Mouse (Mus musculus) liver, adult 2 months (tissue): Measurements from ENCODE around the gene Tmem72. TPM values are rescaled to one million over a fixed set of nuclear protein-coding genes. Genes with fewer than 3 reads are reported as not detected.

ENCODE experiments used
- DNase-seq: peaks from one replicate; pipeline ENCODE4 v3.0.0-alpha.2; 2011; ENCODE audit warnings: low read depth, low spot score; ENCODE audit errors: extremely low read depth
- H3K27ac ChIP-seq: fragments of 200-500 bp; replicated peaks from 2 replicates; pipeline ENCODE4 v1.5.1; 2012; ENCODE audit warnings: low read depth, mild to moderate bottlenecking, control low read depth, inconsistent platforms, low read length; ENCODE audit not compliant: insufficient read depth
- H3K27me3 ChIP-seq: fragments of 200-500 bp; 2 replicates; pipeline ENCODE4 v1.6.1; 2012; ENCODE audit warnings: mild to moderate bottlenecking, moderate library complexity, low read length, inconsistent platforms; ENCODE audit not compliant: control insufficient read depth, insufficient read depth
- H3K36me3 ChIP-seq: fragments of 200-500 bp; 2 replicates; pipeline ENCODE4 v1.6.1; 2012; ENCODE audit warnings: low read length, inconsistent platforms; ENCODE audit not compliant: control insufficient read depth, insufficient read depth
- H3K4me1 ChIP-seq: fragments of 200-500 bp; 2 replicates; pipeline ENCODE4 v1.6.1; 2011; ENCODE audit warnings: low read length; ENCODE audit not compliant: control insufficient read depth, insufficient read depth
- H3K4me3 ChIP-seq: fragments of 200-500 bp; 2 replicates; pipeline ENCODE4 v1.5.1; 2011; ENCODE audit warnings: low read depth, mild to moderate bottlenecking, control low read depth, low read length, moderate library complexity; ENCODE audit not compliant: insufficient read depth
- H3K79me2 ChIP-seq: fragments of 200-500 bp; 2 replicates; pipeline ENCODE4 v1.6.1; 2012; ENCODE audit warnings: inconsistent platforms, mild to moderate bottlenecking, low read length, moderate library complexity; ENCODE audit not compliant: control insufficient read depth, insufficient read depth
- H3K9ac ChIP-seq: fragments of 200-500 bp; 2 replicates; pipeline ENCODE4 v1.6.1; 2012; ENCODE audit warnings: low read depth, mild to moderate bottlenecking, control low read depth, inconsistent platforms, low read length
- CTCF ChIP-seq: fragments of 200-500 bp; IDR thresholded peaks from 2 replicates; pipeline ENCODE4 v1.5.1; 2011; ENCODE audit warnings: low read depth, low read length, control low read depth
- POLR2A ChIP-seq: fragments of 200-500 bp; IDR thresholded peaks from 2 replicates; pipeline ENCODE4 v1.6.1; 2011; ENCODE audit warnings: low read length, control low read depth; ENCODE audit not compliant: insufficient read depth; ENCODE audit errors: extremely low read depth
- WGBS: fragments of 180-500 bp; shearing (Covaris S2); methylation state at CpG from one replicate; pipeline ENCODE4 v1.1.7; 2018; 5-methylcytosine and 5-hydroxymethylcytosine counted together
- polyA plus RNA-seq: library from polyadenylated mRNA; depleted of rRNA; stranded (reverse); fragments of >200 nt; gene quantifications from 2 replicates; pipeline ENCODE4 v1.2.3, GENCODE M21; 2012
- total RNA-seq: library from RNA; depleted of rRNA; stranded (reverse); fragments of >200 nt; gene quantifications from 2 replicates; pipeline ENCODE4 v1.2.3, GENCODE M21; 2014

The Tmem72 gene
- total and polyA plus RNA-seq, 2 experiments: under 0.01 to 0.09 TPM

DNA sequence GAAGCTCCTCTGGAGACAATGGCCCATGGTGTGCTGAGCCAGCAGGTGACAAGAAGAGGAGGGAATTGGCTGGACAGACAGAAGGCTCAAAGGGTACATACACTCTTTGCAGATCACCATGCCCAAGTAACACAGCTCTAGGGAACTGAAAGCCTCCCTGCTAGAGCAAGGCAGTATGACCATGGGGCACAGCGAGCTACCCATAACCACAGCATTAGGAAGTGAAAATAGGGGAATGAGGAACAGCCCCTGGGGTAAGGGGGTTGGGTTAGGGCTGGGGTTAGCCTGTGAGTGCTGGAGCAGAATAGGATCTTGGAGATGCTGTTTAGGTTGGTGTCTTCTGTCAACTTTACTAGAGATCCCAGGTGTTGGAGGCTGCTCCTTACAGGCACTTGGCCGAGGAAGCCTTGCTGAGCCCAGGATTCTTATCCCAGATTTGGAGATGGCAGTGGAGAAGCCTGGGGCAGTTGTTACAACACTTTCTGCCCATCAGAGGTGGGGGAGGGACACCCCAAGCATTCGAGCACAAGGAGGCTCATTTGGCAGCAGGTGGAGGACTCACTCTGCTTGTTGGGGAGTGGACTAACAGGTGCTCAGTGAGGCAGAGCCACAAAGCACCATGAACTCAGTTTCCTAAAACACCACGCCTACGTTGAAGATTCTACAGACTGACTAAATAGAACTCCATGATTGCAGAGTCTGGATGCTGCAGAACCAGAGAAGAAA is 37.0 kb downstream of the Tmem72 start:
- 78% methylated on average over 5 of the region's 5 CpGs for WGBS
- Histone ChIP-seq H3K9ac (no peak overlapping the region), H3K4me1 (no peaks in the 10 kb centered on the region), H3K27me3 (no peaks in the 10 kb centered on the region), H3K79me2 (no peaks in the 10 kb centered on the region), H3K4me3 (no peak overlapping the region), H3K27ac (peak overlapping the region; percentile 19; the same call in 1 of the 2 replicates), H3K36me3 (no peaks in the 10 kb centered on the region)
- no peak for TF ChIP-seq CTCF
- TF ChIP-seq POLR2A: no peak
- DNase-seq: peak; percentile 39

DNA sequence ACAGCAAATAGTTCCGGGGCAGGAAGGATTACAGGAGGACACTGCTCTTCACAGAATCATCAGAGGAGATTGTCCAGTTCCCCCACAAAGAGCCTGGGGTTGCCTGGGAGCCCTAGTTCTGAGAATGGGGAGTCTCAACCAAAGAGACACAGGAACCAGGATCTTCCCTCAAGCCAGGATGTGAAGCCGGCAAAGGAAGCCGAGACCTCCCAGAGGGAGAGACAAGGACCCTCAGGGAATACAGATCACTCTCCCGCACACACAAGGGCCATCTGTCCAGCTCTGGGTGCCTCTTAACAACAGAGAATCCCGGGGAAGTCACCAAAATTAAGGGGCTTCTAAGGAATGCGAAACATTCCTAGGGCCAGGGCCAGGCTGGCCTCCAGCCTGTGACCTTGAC is 39.4 kb downstream of the Tmem72 start:
- no peaks in the 10 kb centered on the region for H3K79me2 ChIP-seq
- no peaks in the 10 kb centered on the region for H3K36me3 ChIP-seq
- H3K4me1 ChIP-seq: 0 out of 2 replicates have a peak, but pooled peaks cover 4% of the 10 kb centered on the region
- TF ChIP-seq POLR2A: no peak
- H3K27ac ChIP-seq: no peak overlapping the region
- H3K9ac ChIP-seq: no peak overlapping the region
- no peak overlapping the region for H3K4me3 ChIP-seq
- 80% methylated on average over 6 of the region's 6 CpGs for WGBS
- no peaks in the 10 kb centered on the region for H3K27me3 ChIP-seq
- no peak for DNase-seq

DNA sequence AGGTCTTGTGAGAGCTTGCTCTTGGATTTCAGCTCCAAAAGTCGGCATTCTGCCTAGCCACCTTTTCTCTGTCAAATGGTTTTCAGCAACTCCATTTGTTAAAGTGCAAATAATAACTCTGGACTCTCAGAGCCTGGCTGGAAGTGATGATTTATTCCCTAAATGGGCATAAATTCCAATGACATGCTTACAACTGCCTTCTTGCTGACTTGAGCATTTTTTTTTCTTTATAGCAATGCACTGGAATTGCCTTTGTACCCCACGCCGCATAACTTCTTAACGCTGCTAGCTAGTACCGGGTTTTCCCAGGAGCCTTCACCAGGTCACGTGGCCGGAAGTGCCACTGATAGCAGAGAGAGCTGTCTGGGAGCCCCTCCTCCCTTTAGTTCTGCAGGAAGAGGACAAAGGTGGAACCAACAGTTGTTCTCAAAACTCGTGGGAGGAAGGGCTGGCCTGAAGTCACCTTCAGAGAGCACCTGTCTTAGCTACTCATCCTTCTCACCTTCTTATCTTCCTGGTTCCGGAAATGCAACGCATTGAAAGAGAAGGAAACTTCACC is 40.3 kb downstream of the Tmem72 start:
- 60% methylated on average over 10 of the region's 10 CpGs for WGBS
- no peak for TF ChIP-seq CTCF
- TF ChIP-seq POLR2A: no peak
- H3K36me3 ChIP-seq: no peaks in the 10 kb centered on the region
- H3K79me2 ChIP-seq: no peaks in the 10 kb centered on the region
- H3K4me3 ChIP-seq: no peak overlapping the region
- no peaks in the 10 kb centered on the region for H3K27me3 ChIP-seq
- H3K9ac ChIP-seq: no peak overlapping the region
- no peak overlapping the region for H3K27ac ChIP-seq
- DNase-seq: no peak
- H3K4me1 ChIP-seq: 0 out of 2 replicates have a peak, but pooled peaks cover 4% of the 10 kb centered on the region

GRCm38 (mm10) chr6:116674283-116674886 is 42.3 kb downstream of the Tmem72 start:
- no peak overlapping the region for H3K9ac ChIP-seq
- H3K4me3 ChIP-seq: no peak overlapping the region

DNA sequence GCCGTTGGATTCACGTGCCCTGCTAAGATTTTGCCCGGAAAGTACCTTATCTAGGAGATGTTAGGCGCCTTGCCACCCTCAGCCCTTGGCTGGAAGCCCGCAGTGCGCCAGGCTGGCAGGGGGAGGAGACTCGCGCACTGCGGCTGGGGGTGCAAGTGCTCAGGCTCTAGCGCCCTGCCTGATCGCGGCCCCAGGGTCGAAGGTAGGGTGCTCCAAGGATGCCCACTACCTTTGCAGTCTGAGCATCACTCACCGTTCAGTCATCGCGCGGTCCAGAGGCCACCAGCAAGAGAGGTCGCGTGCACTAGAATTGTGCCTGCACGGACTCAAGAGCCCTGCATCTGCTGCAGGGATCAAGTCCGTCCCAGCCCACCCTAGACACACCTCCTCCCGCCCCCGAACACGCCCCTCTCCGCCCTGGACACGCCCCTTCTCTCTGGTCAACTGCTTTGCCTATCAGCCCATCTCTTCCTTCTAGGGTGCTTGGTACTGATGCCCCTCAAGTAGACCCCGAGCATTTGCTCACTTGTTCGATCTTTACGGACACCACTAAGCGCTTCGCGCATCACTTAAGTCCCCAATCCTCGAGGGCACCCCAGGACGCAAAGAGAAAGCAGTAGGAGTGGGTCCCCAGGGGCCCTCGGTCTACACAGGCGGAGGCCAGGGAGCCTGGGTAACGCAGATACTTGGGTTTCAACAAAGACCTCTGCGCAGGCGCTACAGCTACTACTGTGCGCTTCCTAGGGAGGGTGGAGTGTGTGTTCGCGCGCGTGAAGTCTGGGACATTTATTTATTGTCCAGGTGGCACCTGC is 43.0 kb downstream of the Tmem72 start, which contains the start of gene Rassf4:
Gene Rassf4, minus strand, starts transcription at position 482 of the 812 bp plus-strand sequence.
- Histone ChIP-seq H3K27ac (0 out of 2 replicates have a peak within 1 kb of the TSS, but pooled peaks have one; percentile 2), H3K4me3 (peak within 1 kb of the TSS; percentile 63), H3K36me3 (no peaks in the 10 kb centered on the region), H3K79me2 (no peaks in the 10 kb centered on the region), H3K4me1 (peaks cover 6% of the 10 kb centered on the region; the same call in 1 of the 2 replicates), H3K27me3 (no peaks in the 10 kb centered on the region), H3K9ac (peak within 1 kb of the TSS; percentile 36)
- WGBS: 3% methylated on average over 44 of the region's 44 CpGs
- TF ChIP-seq POLR2A: no peak
- no peak for TF ChIP-seq CTCF
- peak; percentile 54 for DNase-seq

More at GRCm38 (mm10) chr6:116674283-116674886, 42.3 kb downstream of the Tmem72 start:
- Histone ChIP-seq H3K27me3 (no peaks in the 10 kb centered on the region), H3K79me2 (no peaks in the 10 kb centered on the region), H3K36me3 (no peaks in the 10 kb centered on the region), H3K27ac (0 out of 2 replicates have a peak overlapping the region, but pooled peaks have one; percentile 2), H3K4me1 (peaks cover 6% of the 10 kb centered on the region; the same call in 1 of the 2 replicates)
- TF ChIP-seq CTCF: no peak
- TF ChIP-seq POLR2A: no peak
- DNase-seq: no peak
- WGBS: 56% methylated on average over 16 of the region's 16 CpGs
